8 mouse cellular contexts compared by ENCODE assay signal in the genomic region with DNA sequence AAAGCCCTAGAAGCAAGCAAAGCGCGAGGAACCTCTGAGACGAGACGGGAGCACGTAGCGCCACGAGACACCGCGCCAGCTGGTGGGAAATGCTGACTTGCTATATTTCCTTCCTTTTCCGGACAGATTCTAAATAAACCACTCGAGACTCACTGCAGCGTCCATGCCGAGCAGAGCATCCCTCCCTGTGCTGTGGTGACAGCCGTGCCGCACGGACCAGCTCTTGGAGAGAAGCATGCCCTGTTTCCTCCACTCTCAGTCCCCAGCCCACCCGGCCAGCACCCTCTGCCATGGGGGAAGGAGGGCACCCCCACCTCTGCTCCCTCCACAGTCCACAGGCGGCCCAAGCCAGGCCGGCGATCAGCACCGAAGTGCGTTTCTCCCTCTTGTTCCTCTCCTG. TPM values are rescaled to one million over a fixed set of nuclear protein-coding genes. Genes with fewer than 3 reads are reported as not detected.
A peak's percentile ranks its signal among the peaks of the same experiment; 100 is the strongest.
DNase-seq lines count a peak whose midpoint lies in the region; ATAC-seq and TF ChIP-seq lines count a peak whose summit lies in the region.

No protein-coding gene starts in this region.

- TF ChIP-seq CTCF in cerebellum, adult 2 months (IDR thresholded peaks at IDR 0.05; ENCODE audit: borderline replicate concordance, insufficient read depth, low read depth, low read length) = no peak

- no peak for TF ChIP-seq POLR2A in cerebellum, adult 2 months (IDR thresholded peaks at IDR 0.05; ENCODE audit: borderline replicate concordance, insufficient read depth, low read length)

- H3K27me3 ChIP-seq in cerebellum, adult 2 months (ENCODE audit: control insufficient read depth, insufficient read depth, low read length) = no peaks in the 10 kb centered on the region
- no peaks in the 10 kb centered on the region for H3K27me3 ChIP-seq in hindbrain, embryonic 16.5 days (replicated peaks; ENCODE audit: control insufficient read depth, insufficient read depth, low read length)
- H3K27me3 ChIP-seq in hindbrain, embryonic 12.5 days = no peaks in the 10 kb centered on the region
- H3K27me3 ChIP-seq in stomach, embryonic 16.5 days (ENCODE audit: control insufficient read depth, insufficient read depth, low read length) = no peaks in the 10 kb centered on the region

- H3K4me1 ChIP-seq in cerebellum, adult 2 months (ENCODE audit: control insufficient read depth, insufficient read depth, low read length) = peaks cover 26% of the 10 kb centered on the region
- H3K4me1 ChIP-seq in hindbrain, embryonic 16.5 days (ENCODE audit: control insufficient read depth, insufficient read depth, low read depth, low read length) = no peaks in the 10 kb centered on the region
- no peaks in the 10 kb centered on the region for H3K4me1 ChIP-seq in hindbrain, embryonic 12.5 days
- H3K4me1 ChIP-seq in stomach, embryonic 16.5 days (ENCODE audit: control insufficient read depth, insufficient read depth, low read length) = peaks cover 7% of the 10 kb centered on the region

- no peaks in the 10 kb centered on the region for H3K36me3 ChIP-seq in hindbrain, embryonic 16.5 days (ENCODE audit: control insufficient read depth, insufficient read depth, low read length)
- H3K36me3 ChIP-seq in hindbrain, embryonic 12.5 days = no peaks in the 10 kb centered on the region
- H3K36me3 ChIP-seq in stomach, embryonic 16.5 days (ENCODE audit: control insufficient read depth, insufficient read depth, low read length) = no peaks in the 10 kb centered on the region

- ATAC-seq in hindbrain, embryonic 16.5 days = peak; percentile 31; the same call in 1 of the 2 replicates
- no peak for ATAC-seq in hindbrain, embryonic 12.5 days (ENCODE audit: low FRiP score)
- ATAC-seq in stomach, embryonic 16.5 days (ENCODE audit: insufficient read depth, low FRiP score) = 0 out of 2 replicates have a peak, but pooled peaks have one; percentile 30

- no peak overlapping the region for H3K9ac ChIP-seq in hindbrain, embryonic 16.5 days (ENCODE audit: low read depth, low read length)
- H3K9ac ChIP-seq in hindbrain, embryonic 12.5 days = no peak overlapping the region
- no peak overlapping the region for H3K9ac ChIP-seq in stomach, embryonic 16.5 days (ENCODE audit: low read length)

- 47% methylated on average over 22 of the region's 22 CpGs for WGBS in cerebellum, adult 2 months
- 78% methylated on average over 22 of the region's 22 CpGs for WGBS in hindbrain, embryonic 16.5 days
- 78% methylated on average over 22 of the region's 22 CpGs for WGBS in hindbrain, embryonic 12.5 days
- WGBS in stomach, embryonic 16.5 days = 51% methylated on average over 22 of the region's 22 CpGs

- no peak overlapping the region for H3K4me3 ChIP-seq in cerebellum, adult 2 months (replicated peaks; ENCODE audit: insufficient read depth, low read depth, low read length)
- H3K4me3 ChIP-seq in hindbrain, embryonic 16.5 days (ENCODE audit: low read length) = no peak overlapping the region
- no peak overlapping the region for H3K4me3 ChIP-seq in hindbrain, embryonic 12.5 days
- no peak overlapping the region for H3K4me3 ChIP-seq in stomach, embryonic 16.5 days (replicated peaks; ENCODE audit: low read length)

- peak in 1 of 2 experiments; percentile 57 for DNase-seq in cerebellum, adult 2 months
- DNase-seq in cerebellum, postnatal 4 days (ENCODE audit: low spot score in 2 of 2) = no peak
- peak; percentile 21 for DNase-seq in right cerebral cortex, postnatal 4 days
- DNase-seq in right cerebral cortex, adult 2 months (ENCODE audit: low spot score in 2 of 2) = no peak
- DNase-seq in urinary bladder, postnatal 4 days (ENCODE audit: low spot score in 2 of 2) = no peak

- peak overlapping the region; percentile 91 for H3K27ac ChIP-seq in cerebellum, adult 2 months (ENCODE audit: insufficient read depth, low read length)
- H3K27ac ChIP-seq in hindbrain, embryonic 16.5 days (ENCODE audit: low read depth, low read length) = no peak overlapping the region
- H3K27ac ChIP-seq in hindbrain, embryonic 12.5 days = no peak overlapping the region
- H3K27ac ChIP-seq in stomach, embryonic 16.5 days (ENCODE audit: low read length) = no peak overlapping the region

- no peak overlapping the region for H3K4me2 ChIP-seq in hindbrain, embryonic 16.5 days (ENCODE audit: low read length)
- H3K4me2 ChIP-seq in hindbrain, embryonic 12.5 days (replicated peaks) = no peak overlapping the region
- peak overlapping the region; percentile 43 for H3K4me2 ChIP-seq in stomach, embryonic 16.5 days (ENCODE audit: low read depth, low read length)

- H3K9me3 ChIP-seq in hindbrain, embryonic 16.5 days (ENCODE audit: control insufficient read depth, low read length) = no peaks in the 10 kb centered on the region
- no peaks in the 10 kb centered on the region for H3K9me3 ChIP-seq in hindbrain, embryonic 12.5 days (replicated peaks)
- H3K9me3 ChIP-seq in stomach, embryonic 16.5 days (replicated peaks; ENCODE audit: control insufficient read depth, low read length) = no peaks in the 10 kb centered on the region

RNA-seq across cellular contexts. Expression of a gene that starts 33.9 kb away (rescaled TPM):
- polyA plus RNA-seq in cerebellum, adult 2 months (2012; rRNA removed) = 101 and 111 TPM in 2 replicates
- polyA plus RNA-seq in hindbrain, embryonic 16.5 days (2015; fragmentation: Nextera tagmentation; extraction: Ambion mirVana) = 7.0 and 8.4 TPM in 2 replicates
- 3.3 and 4.2 TPM in 2 replicates for polyA plus RNA-seq in hindbrain, embryonic 12.5 days (2016; fragmentation: Nextera tagmentation; extraction: Ambion mirVana)
- polyA plus RNA-seq in stomach, embryonic 16.5 days (2015; fragmentation: Nextera tagmentation; extraction: Ambion mirVana) = 2.9 and 4.3 TPM in 2 replicates

Comparison
In these comparisons a context has a peak if more than half of its experiments do, and no peak if none do; other contexts are left out.
1. RNA of a gene that starts 33.9 kb away (polyA plus RNA-seq): 101 to 111 TPM in cerebellum, adult 2 months; 7.0 to 8.4 TPM in hindbrain, embryonic 16.5 days, 2.9 to 4.3 TPM in stomach, embryonic 16.5 days and 3.3 to 4.2 TPM in hindbrain, embryonic 12.5 days; every median in the first group is over 10 times any median in the second.